Mouse (Mus musculus) forebrain, embryonic 12.5 days (tissue): ENCODE results near the gene Dock4. TPM values are rescaled to one million over a fixed set of nuclear protein-coding genes. Genes with fewer than 3 reads are reported as not detected.

Experiments
- ATAC-seq: fragments of 200-750 bp; cut with Nextera tagmentation; 2 replicates; pipeline ENCODE4 v1.8.0; 2017; ENCODE audit warnings: moderate TSS enrichment; ENCODE audit not compliant: low FRiP score
- H3K27ac ChIP-seq: fragments of 300-500 bp; sonication (generic); 2 replicates; pipeline ENCODE4 v1.5.1; 2016; ENCODE audit warnings: mild to moderate bottlenecking
- H3K27me3 ChIP-seq: fragments of 300-500 bp; sonication (generic); 2 replicates; pipeline ENCODE4 v1.6.1; 2016; ENCODE audit warnings: mild to moderate bottlenecking
- H3K36me3 ChIP-seq: fragments of 300-500 bp; sonication (generic); replicated peaks from 2 replicates; pipeline ENCODE4 v1.6.1; 2016; ENCODE audit warnings: mild to moderate bottlenecking
- H3K4me1 ChIP-seq: fragments of 300-500 bp; sonication (generic); 2 replicates; pipeline ENCODE4 v1.6.1; 2016
- H3K4me2 ChIP-seq: fragments of 300-500 bp; sonication (generic); 2 replicates; pipeline ENCODE4 v1.6.1; 2016; ENCODE audit warnings: mild to moderate bottlenecking, moderate library complexity
- H3K4me3 ChIP-seq: fragments of 300-500 bp; sonication (generic); replicated peaks from 2 replicates; pipeline ENCODE4 v1.5.1; 2016; ENCODE audit warnings: mild to moderate bottlenecking
- H3K9ac ChIP-seq: fragments of 300-500 bp; sonication (generic); 2 replicates; pipeline ENCODE4 v1.6.1; 2016; ENCODE audit warnings: mild to moderate bottlenecking
- H3K9me3 ChIP-seq: fragments of 300-500 bp; sonication (generic); 2 replicates; pipeline ENCODE4 v1.6.1; 2016
- WGBS: fragments of 180-500 bp; shearing (Covaris S2); methylation state at CpG from one replicate; pipeline ENCODE4 v1.1.7; 2016; 5-methylcytosine and 5-hydroxymethylcytosine counted together
- polyA plus RNA-seq: library from polyadenylated mRNA; unstranded; fragments of >200 nt; fragmentation: Nextera tagmentation; extraction: Ambion mirVana; gene quantifications from 2 replicates; pipeline ENCODE4 v1.2.1, GENCODE M21; 2016

Gene Dock4
- polyA plus RNA-seq, 1 experiment from 2014 or later: 32.7 TPM

DNA sequence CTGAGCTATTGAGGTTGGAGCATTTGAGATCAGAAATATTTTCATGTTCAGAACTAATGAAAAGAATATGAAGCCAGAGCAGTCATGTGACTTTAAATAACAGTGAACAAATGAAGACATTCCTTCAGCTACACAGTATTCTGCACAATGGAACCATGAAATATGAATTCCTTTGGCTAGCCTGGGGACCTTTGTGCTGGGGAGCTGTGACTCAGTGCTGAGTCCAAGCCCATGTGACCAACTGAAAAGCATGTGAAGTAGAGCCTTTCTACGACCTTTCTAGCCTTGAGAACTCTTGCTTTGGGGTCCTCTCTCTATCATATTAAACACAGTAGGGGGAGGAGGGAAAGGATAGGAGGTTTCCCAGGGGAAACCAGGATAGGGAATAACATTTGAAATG, 327.3 kb downstream of the Dock4 start:
- Histone ChIP-seq H3K27ac (no peak overlapping the region), H3K4me3 (no peak overlapping the region), H3K27me3 (no peaks in the 10 kb centered on the region), H3K4me1 (no peaks in the 10 kb centered on the region), H3K36me3 (no peaks in the 10 kb centered on the region), H3K9ac (no peak overlapping the region), H3K4me2 (no peak overlapping the region), H3K9me3 (no peaks in the 10 kb centered on the region)
- WGBS: 84% methylated on average over 1 of the region's 1 CpGs
- ATAC-seq: no peak

- Histone ChIP-seq H3K27me3 (no peaks in the 10 kb centered on the region), H3K9ac (no peak overlapping the region), H3K4me3 (no peak overlapping the region), H3K4me1 (no peaks in the 10 kb centered on the region), H3K27ac (no peak overlapping the region), H3K36me3 (no peaks in the 10 kb centered on the region), H3K9me3 (no peaks in the 10 kb centered on the region), H3K4me2 (no peak overlapping the region)
- ATAC-seq: no peak
- WGBS: 89% methylated on average over 6 of the region's 6 CpGs
These were observed 335.8 kb downstream of the Dock4 start for GRCm38 (mm10) chr12:40781554-40781953.

DNA sequence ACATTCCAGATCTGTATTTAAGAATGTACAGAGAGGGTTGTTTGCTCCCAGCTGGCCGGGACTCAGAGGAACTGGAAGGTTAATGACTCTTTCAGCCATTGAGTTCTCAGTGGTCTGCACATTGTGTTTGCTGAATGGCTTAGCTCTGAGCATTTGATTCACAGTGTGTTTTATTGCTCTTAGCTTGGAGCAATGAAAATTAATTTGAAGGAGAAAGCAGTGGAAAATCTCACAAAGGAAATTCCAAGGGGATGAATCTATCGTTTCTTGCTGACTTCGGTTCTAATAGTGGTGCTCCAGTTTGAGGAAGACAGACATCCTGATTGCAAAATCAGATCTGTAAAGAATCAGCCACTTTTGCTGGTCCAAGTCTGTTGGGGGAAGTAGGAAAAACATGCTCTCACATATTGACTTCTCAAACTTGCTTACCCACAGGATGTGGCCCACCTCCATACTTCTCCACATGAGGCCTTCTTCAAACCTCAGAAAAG, 342.9 kb downstream of the Dock4 start:
- 8% methylated on average over 3 of the region's 3 CpGs for whole genome bisulfite sequencing

DNA sequence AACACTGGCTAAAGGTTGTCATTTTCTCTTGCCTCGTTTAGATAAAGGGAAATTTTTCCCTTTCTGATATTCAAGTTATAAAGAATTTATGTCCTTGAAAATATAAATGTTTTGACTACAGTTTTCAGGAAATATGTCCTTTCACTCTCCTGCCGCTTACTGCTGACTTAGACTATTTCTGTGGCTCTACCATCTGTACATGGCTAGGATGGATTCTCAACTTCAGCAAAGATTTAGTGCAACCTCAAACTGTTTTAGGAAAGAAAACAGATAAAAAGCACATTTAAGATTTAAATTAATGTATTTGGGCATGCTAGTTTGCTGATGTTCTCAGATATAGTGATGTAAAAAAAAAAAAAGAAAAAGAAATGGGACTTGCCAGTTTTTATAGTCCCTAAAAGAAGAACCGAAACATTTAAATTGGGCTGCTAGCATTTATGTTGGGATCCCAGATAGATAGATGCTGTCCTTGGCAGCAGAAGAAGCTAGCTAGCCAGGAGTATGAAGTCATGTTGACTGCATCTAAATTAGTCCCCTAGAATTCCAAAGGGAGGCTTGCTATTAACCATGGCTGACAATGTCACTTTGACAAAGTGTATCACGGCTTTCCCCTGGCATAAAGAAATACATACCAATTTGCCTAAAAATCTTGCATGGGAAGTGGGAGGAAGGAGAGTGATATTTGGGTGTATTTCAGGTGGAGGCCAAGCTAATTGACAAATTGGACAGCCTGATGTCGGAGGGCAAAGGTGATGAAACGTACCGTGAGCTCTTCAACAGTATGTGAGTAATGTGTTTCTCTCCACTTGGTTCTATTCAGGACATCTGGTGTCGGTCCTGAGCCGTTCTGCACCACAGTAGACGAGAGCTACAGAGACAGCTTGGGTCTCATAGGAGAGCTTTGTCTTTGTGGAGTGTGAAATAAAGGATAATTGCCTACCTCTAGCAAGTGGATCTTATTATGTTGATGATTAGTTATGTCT, 343.9 kb downstream of the Dock4 start:
- 45% methylated on average over 10 of the region's 10 CpGs for WGBS
- peak; percentile 55; the same call in 1 of the 2 replicates for ATAC-seq
- Histone ChIP-seq H3K4me3 (no peak overlapping the region), H3K27me3 (no peaks in the 10 kb centered on the region), H3K36me3 (no peaks in the 10 kb centered on the region), H3K4me2 (no peak overlapping the region), H3K9me3 (no peaks in the 10 kb centered on the region), H3K9ac (no peak overlapping the region), H3K4me1 (peaks cover 31% of the 10 kb centered on the region), H3K27ac (no peak overlapping the region)

More for the DNA sequence above, 342.9 kb downstream of the Dock4 start:
- no peak overlapping the region for H3K4me2 ChIP-seq
- no peaks in the 10 kb centered on the region for H3K36me3 ChIP-seq
- no peak for ATAC-seq
- no peak overlapping the region for H3K27ac ChIP-seq
- H3K9me3 ChIP-seq: no peaks in the 10 kb centered on the region
- H3K9ac ChIP-seq: no peak overlapping the region
- H3K4me1 ChIP-seq: peaks cover 31% of the 10 kb centered on the region
- no peak overlapping the region for H3K4me3 ChIP-seq
- H3K27me3 ChIP-seq: no peaks in the 10 kb centered on the region

GRCm38 (mm10) chr12:40791221-40791620, 345.5 kb downstream of the Dock4 start:
- Histone ChIP-seq H3K4me1 (peaks cover 31% of the 10 kb centered on the region), H3K9ac (no peak overlapping the region), H3K9me3 (no peaks in the 10 kb centered on the region), H3K27me3 (0 out of 2 replicates have a peak, but pooled peaks cover 5% of the 10 kb centered on the region), H3K36me3 (no peaks in the 10 kb centered on the region), H3K4me2 (no peak overlapping the region), H3K27ac (no peak overlapping the region), H3K4me3 (no peak overlapping the region)
- 39% methylated on average over 5 of the region's 5 CpGs for WGBS
- no peak for ATAC-seq

GRCm38 (mm10) chr12:40792184-40792650, 346.5 kb downstream of the Dock4 start:
- no peak overlapping the region for H3K9ac ChIP-seq
- 10% methylated on average over 10 of the region's 10 CpGs for WGBS
- H3K4me2 ChIP-seq: no peak overlapping the region
- H3K27me3 ChIP-seq: 0 out of 2 replicates have a peak, but pooled peaks cover 10% of the 10 kb centered on the region
- H3K36me3 ChIP-seq: no peaks in the 10 kb centered on the region
- ATAC-seq: peak; percentile 60; the same call in 1 of the 2 replicates
- no peak overlapping the region for H3K27ac ChIP-seq
- H3K4me3 ChIP-seq: no peak overlapping the region
- H3K9me3 ChIP-seq: no peaks in the 10 kb centered on the region
- peaks cover 33% of the 10 kb centered on the region for H3K4me1 ChIP-seq

GRCm38 (mm10) chr12:40794066-40794465, 348.3 kb downstream of the Dock4 start:
- Histone ChIP-seq H3K4me3 (no peak overlapping the region), H3K36me3 (no peaks in the 10 kb centered on the region), H3K27ac (no peak overlapping the region), H3K4me1 (peaks cover 35% of the 10 kb centered on the region), H3K9ac (no peak overlapping the region), H3K27me3 (0 out of 2 replicates have a peak, but pooled peaks cover 10% of the 10 kb centered on the region), H3K9me3 (no peaks in the 10 kb centered on the region), H3K4me2 (no peak overlapping the region)
- 79% methylated on average over 11 of the region's 11 CpGs for WGBS
- no peak for ATAC-seq

DNA sequence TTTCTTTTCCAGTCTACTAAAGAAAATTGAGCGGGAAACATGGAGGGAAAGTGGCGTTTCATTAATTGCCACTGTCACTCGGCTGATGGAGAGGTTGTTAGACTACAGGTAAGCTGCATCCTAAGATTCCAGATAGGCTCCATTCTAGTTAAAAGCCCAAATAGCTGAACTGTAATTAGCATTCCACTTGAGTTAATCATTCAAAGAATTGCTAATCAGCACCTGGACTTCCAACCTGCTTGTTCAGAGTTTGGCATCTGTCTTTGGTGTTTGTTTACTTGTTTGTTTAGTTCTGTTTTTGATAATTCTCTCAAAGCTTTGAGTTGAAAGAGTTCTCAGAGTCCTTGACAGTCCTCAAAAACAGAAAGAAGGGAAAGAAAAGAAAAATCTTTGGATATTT, 349.0 kb downstream of the Dock4 start:
- no peaks in the 10 kb centered on the region for H3K9me3 ChIP-seq
- WGBS: 60% methylated on average over 3 of the region's 3 CpGs
- 0 out of 2 replicates have a peak, but pooled peaks cover 10% of the 10 kb centered on the region for H3K27me3 ChIP-seq
- H3K4me3 ChIP-seq: no peak overlapping the region
- H3K36me3 ChIP-seq: no peaks in the 10 kb centered on the region
- H3K9ac ChIP-seq: no peak overlapping the region
- no peak overlapping the region for H3K27ac ChIP-seq
- no peak for ATAC-seq
- H3K4me1 ChIP-seq: peaks cover 30% of the 10 kb centered on the region
- H3K4me2 ChIP-seq: no peak overlapping the region

- 0 out of 2 replicates have a peak, but pooled peaks cover 10% of the 10 kb centered on the region for H3K27me3 ChIP-seq
- no peak overlapping the region for H3K4me3 ChIP-seq
- H3K9me3 ChIP-seq: no peaks in the 10 kb centered on the region
- H3K4me1 ChIP-seq: peaks cover 26% of the 10 kb centered on the region
- no peaks in the 10 kb centered on the region for H3K36me3 ChIP-seq
- no peak overlapping the region for H3K27ac ChIP-seq
- H3K4me2 ChIP-seq: no peak overlapping the region
- ATAC-seq: no peak
- H3K9ac ChIP-seq: no peak overlapping the region
- WGBS: 44% methylated on average over 2 of the region's 2 CpGs
These were observed 350.0 kb downstream of the Dock4 start for GRCm38 (mm10) chr12:40795768-40796167.

- WGBS: 72% methylated on average over 14 of the region's 14 CpGs
- Histone ChIP-seq H3K4me3 (no peak overlapping the region), H3K9ac (no peak overlapping the region), H3K9me3 (no peaks in the 10 kb centered on the region), H3K4me1 (peaks cover 21% of the 10 kb centered on the region), H3K27ac (no peak overlapping the region), H3K4me2 (no peak overlapping the region), H3K27me3 (0 out of 2 replicates have a peak, but pooled peaks cover 10% of the 10 kb centered on the region), H3K36me3 (no peaks in the 10 kb centered on the region)
- ATAC-seq: no peak
These were observed 351.2 kb downstream of the Dock4 start for GRCm38 (mm10) chr12:40796813-40797491.

DNA sequence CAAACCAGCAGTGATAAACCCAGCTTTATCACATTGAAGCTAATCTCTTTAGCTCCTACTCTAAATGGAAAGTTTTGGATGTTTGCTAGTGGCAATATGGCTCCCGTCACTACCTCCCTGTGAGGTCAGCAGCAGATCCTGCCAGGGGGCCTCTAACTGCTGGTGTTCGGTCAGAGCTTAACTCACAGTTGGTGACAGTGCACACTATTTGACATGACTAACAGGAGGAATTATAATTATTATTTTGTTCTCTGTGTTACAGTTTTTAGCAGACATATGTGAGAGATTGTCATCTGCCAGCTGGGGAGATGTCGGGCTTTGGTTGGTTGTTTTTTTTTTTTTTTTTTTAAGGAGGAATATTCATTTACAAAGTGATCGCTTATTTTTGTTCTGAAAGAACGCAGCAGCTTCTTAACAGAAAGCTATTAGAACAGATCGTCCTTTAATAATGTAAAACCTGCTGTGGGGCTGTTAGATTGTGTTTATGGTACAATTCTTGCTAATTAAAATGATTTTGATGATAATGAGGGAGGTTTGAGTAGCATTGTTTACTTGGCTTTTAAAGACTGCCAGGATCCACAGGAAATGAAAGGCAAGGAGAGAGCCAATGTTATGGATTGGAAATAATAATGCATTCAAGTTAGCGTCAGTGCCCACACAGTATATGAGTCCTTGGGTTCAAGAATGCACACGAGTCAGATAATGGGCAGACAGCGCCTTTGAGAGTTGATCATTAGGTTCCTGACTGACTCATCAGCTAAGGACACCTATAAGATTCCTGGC, 352.0 kb downstream of the Dock4 start:
- Histone ChIP-seq H3K9me3 (no peaks in the 10 kb centered on the region), H3K36me3 (no peaks in the 10 kb centered on the region), H3K4me2 (no peak overlapping the region), H3K9ac (no peak overlapping the region), H3K4me3 (no peak overlapping the region), H3K27ac (no peak overlapping the region), H3K4me1 (peaks cover 13% of the 10 kb centered on the region), H3K27me3 (0 out of 2 replicates have a peak, but pooled peaks cover 10% of the 10 kb centered on the region)
- WGBS: 29% methylated on average over 9 of the region's 9 CpGs
- ATAC-seq: peak; percentile 41; the same call in 1 of the 2 replicates
